Comparison of ENCODE assay signal across 31 mouse cellular contexts in genomic region chr2:45369914-45370614, GRCm38 (mm10).
DNase-seq lines count a peak whose midpoint lies in the region; ATAC-seq lines count a peak whose summit lies in the region.
"Had no signal": no experiment of that assay in that cellular context is flagged by ENCODE, and none has a peak within 500 bp of the region (broad histone marks: within the 10 kb centered on the region; RNA-seq: fewer than 3 reads in every experiment).

No protein-coding gene starts in this region.

- H3K27ac ChIP-seq in forebrain, embryonic 14.5 days (ENCODE audit: low read depth, low read length), result no peak overlapping the region
- no peak overlapping the region for H3K27ac ChIP-seq in forebrain, embryonic 10.5 days
- H3K27ac ChIP-seq in kidney, embryonic 16.5 days (ENCODE audit: low read length), result peak overlapping the region; percentile 71
- H3K27ac ChIP-seq: embryonic facial prominence, embryonic 10.5 days; embryonic facial prominence, embryonic 13.5 days; forebrain, embryonic 15.5 days; heart, embryonic 15.5 days; hindbrain, embryonic 10.5 days; hindbrain, embryonic 13.5 days had no signal

- no peaks in the 10 kb centered on the region for H3K36me3 ChIP-seq in forebrain, embryonic 14.5 days (ENCODE audit: control insufficient read depth, insufficient read depth, low read length)
- H3K36me3 ChIP-seq in forebrain, embryonic 10.5 days (replicated peaks), result no peaks in the 10 kb centered on the region
- no peaks in the 10 kb centered on the region for H3K36me3 ChIP-seq in kidney, embryonic 16.5 days (ENCODE audit: insufficient read depth, low read length)
- H3K36me3 ChIP-seq: embryonic facial prominence, embryonic 10.5 days; embryonic facial prominence, embryonic 13.5 days; forebrain, embryonic 15.5 days; G1E; heart, embryonic 12.5 days; heart, embryonic 15.5 days; hindbrain, embryonic 10.5 days; hindbrain, embryonic 13.5 days had no signal

- peak; percentile 23; the same call in 1 of the 2 replicates for ATAC-seq in forebrain, embryonic 14.5 days
- ATAC-seq in kidney, embryonic 16.5 days (ENCODE audit: low FRiP score, low TSS enrichment), result peak; percentile 85
- ATAC-seq: hindbrain, embryonic 16.5 days; Patski had no signal

- no peaks in the 10 kb centered on the region for H3K27me3 ChIP-seq in forebrain, embryonic 14.5 days (replicated peaks; ENCODE audit: control insufficient read depth, insufficient read depth, low read length)
- H3K27me3 ChIP-seq in forebrain, embryonic 10.5 days (ENCODE audit: poor library complexity, severe bottlenecking), result no peaks in the 10 kb centered on the region
- no peaks in the 10 kb centered on the region for H3K27me3 ChIP-seq in kidney, embryonic 16.5 days (ENCODE audit: insufficient read depth, low read length)
- H3K27me3 ChIP-seq: CH12.LX; embryonic facial prominence, embryonic 13.5 days; forebrain, embryonic 15.5 days; heart, embryonic 12.5 days; heart, embryonic 15.5 days; hindbrain, embryonic 13.5 days; Patski had no signal

- WGBS in forebrain, embryonic 14.5 days, result 73% methylated on average over 5 of the region's 5 CpGs
- WGBS in forebrain, embryonic 10.5 days, result 93% methylated on average over 5 of the region's 5 CpGs
- 60% methylated on average over 5 of the region's 5 CpGs for WGBS in kidney, embryonic 16.5 days

- H3K9ac ChIP-seq in forebrain, embryonic 14.5 days (ENCODE audit: low read length), result no peak overlapping the region
- no peak overlapping the region for H3K9ac ChIP-seq in kidney, embryonic 16.5 days (replicated peaks; ENCODE audit: low read length)
- H3K9ac ChIP-seq: embryonic facial prominence, embryonic 13.5 days; forebrain, embryonic 15.5 days; heart, embryonic 12.5 days; heart, embryonic 15.5 days; hindbrain, embryonic 13.5 days had no signal

- H3K4me3 ChIP-seq in forebrain, embryonic 14.5 days (ENCODE audit: low read depth, low read length), result no peak overlapping the region
- H3K4me3 ChIP-seq in forebrain, embryonic 10.5 days, result no peak overlapping the region
- H3K4me3 ChIP-seq in kidney, embryonic 16.5 days (ENCODE audit: low read length), result no peak overlapping the region
- H3K4me3 ChIP-seq: embryonic facial prominence, embryonic 10.5 days; embryonic facial prominence, embryonic 13.5 days; erythroblast, embryonic 14.5 days; forebrain, embryonic 15.5 days; heart, embryonic 12.5 days; heart, embryonic 15.5 days; hindbrain, embryonic 10.5 days; hindbrain, embryonic 13.5 days had no signal

- no peak overlapping the region for H3K4me2 ChIP-seq in forebrain, embryonic 14.5 days (ENCODE audit: low read length)
- no peak overlapping the region for H3K4me2 ChIP-seq in kidney, embryonic 16.5 days (replicated peaks; ENCODE audit: low read depth, low read length)
- H3K4me2 ChIP-seq: embryonic facial prominence, embryonic 13.5 days; forebrain, embryonic 15.5 days; heart, embryonic 12.5 days; heart, embryonic 15.5 days; hindbrain, embryonic 13.5 days had no signal

- DNase-seq in forebrain, embryonic 14.5 days (ENCODE audit: low spot score), result no peak
- DNase-seq in forebrain, embryonic 10.5 days (ENCODE audit: extremely low spot score, low spot score), result no peak
- DNase-seq in kidney, adult 9 months, result peak; percentile 11
- DNase-seq in kidney, adult 8-10 months, result no peak
- no peak for DNase-seq in kidney, adult 11 months
- DNase-seq in kidney, postnatal 14 days, result peak; percentile 44
- no peak for DNase-seq in urinary bladder, postnatal 14 days (ENCODE audit: low spot score)
- DNase-seq: adrenal gland, postnatal 36 days; B cell, adult 2 months; cerebellum, adult 11 months; cerebellum, adult 2 months; cerebellum, adult 9-11 months; cerebellum, postnatal 25 days; embryo, embryonic 11 days; gastrocnemius, postnatal 10 days; gastrocnemius, postnatal 36 days; heart, postnatal 10 days; heart, postnatal 36 days had no signal

- H3K9me3 ChIP-seq in forebrain, embryonic 14.5 days (replicated peaks; ENCODE audit: control insufficient read depth, low read length), result no peaks in the 10 kb centered on the region
- H3K9me3 ChIP-seq in forebrain, embryonic 10.5 days, result no peaks in the 10 kb centered on the region
- 0 out of 2 replicates have a peak, but pooled peaks cover 2% of the 10 kb centered on the region for H3K9me3 ChIP-seq in kidney, embryonic 16.5 days (ENCODE audit: low read length)
- H3K9me3 ChIP-seq: embryonic facial prominence, embryonic 10.5 days; embryonic facial prominence, embryonic 13.5 days; forebrain, embryonic 15.5 days; G1E; heart, embryonic 12.5 days; heart, embryonic 15.5 days; hindbrain, embryonic 10.5 days; hindbrain, embryonic 13.5 days had no signal

- H3K4me1 ChIP-seq in forebrain, embryonic 14.5 days (ENCODE audit: control insufficient read depth, insufficient read depth, low read length), result peaks cover 4% of the 10 kb centered on the region; the same call in 1 of the 2 replicates
- H3K4me1 ChIP-seq in forebrain, embryonic 10.5 days, result no peaks in the 10 kb centered on the region
- 0 out of 2 replicates have a peak, but pooled peaks cover 2% of the 10 kb centered on the region for H3K4me1 ChIP-seq in kidney, embryonic 16.5 days (ENCODE audit: insufficient read depth, low read length)
- H3K4me1 ChIP-seq: embryonic facial prominence, embryonic 10.5 days; embryonic facial prominence, embryonic 13.5 days; heart, embryonic 12.5 days; heart, embryonic 15.5 days; hindbrain, embryonic 10.5 days; hindbrain, embryonic 13.5 days had no signal

Comparison
In these comparisons a context has a peak if more than half of its experiments do, and no peak if none do; other contexts are left out.
1. DNase-seq: peak in kidney, adult 9 months (single experiment) and kidney, postnatal 14 days (single experiment); none in forebrain, embryonic 14.5 days (single experiment), forebrain, embryonic 10.5 days (single experiment), kidney, adult 8-10 months (0 of 2), kidney, adult 11 months (single experiment) and urinary bladder, postnatal 14 days (single experiment).